Mouse (Mus musculus) kidney, adult 8-10 months (tissue): ENCODE measurements around the gene Col23a1.
"Not testable (repeated sequence)": the region's sequence is repeated elsewhere in the genome, so short reads cannot be mapped to it uniquely, and the experiment has no call there.

Experiments used
- DNase-seq, 2 experiments: peaks; one replicate each; pipeline ENCODE4 v3.0.0; 2022

The Col23a1 gene

DNA sequence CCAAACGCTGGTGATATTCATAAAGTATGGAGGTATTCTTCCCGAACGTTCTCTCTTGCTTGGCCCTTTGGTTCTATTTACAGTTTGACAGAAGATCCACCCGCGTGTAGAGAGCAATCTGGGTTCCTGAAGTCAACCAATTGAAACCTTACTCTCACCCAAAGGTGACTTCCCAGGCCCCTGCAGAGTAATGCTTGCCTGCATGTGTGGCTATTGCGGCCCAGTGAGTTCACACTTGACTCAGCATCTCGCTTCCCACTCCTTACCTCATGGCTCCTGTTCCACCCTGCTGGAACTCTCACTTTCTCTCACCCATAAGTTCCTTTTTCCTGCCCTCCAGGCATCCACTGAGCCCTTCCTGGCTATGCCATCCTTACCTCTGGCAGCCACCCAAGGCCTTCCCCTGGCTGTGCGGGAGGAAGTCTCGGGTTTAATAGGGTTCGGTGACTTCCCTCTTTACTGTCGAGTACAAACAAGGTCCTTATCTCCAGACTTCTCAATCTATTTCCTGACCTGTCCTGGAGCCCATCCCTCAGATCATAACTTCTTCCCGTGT is 38.7 kb downstream of the Col23a1 start:
- DNase-seq = peak in 1 of 2 experiments; percentile 4

- DNase-seq = no peak
These were observed 40.4 kb downstream of the Col23a1 start for GRCm38 (mm10) chr11:51329837-51330714.

DNA sequence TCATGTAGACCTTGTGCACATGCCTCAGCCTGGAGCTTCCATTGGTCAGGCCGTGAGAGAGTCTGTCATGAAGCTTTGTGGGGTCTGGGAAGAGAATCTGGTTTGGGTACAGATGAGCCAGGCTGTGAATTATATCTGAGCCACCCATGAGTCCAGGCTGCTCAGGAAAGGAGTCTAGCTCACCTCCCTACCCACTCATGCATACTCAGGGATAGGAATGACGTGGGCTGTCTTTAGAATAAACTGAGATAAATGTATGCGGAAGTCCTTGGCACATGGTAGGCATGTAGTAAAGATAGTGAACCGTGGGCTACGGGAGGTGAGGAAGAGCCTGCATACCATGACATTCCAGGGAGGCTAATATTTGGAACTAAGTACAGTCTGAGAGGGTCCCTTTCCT is 44.3 kb downstream of the Col23a1 start:
- no peak for DNase-seq

DNA sequence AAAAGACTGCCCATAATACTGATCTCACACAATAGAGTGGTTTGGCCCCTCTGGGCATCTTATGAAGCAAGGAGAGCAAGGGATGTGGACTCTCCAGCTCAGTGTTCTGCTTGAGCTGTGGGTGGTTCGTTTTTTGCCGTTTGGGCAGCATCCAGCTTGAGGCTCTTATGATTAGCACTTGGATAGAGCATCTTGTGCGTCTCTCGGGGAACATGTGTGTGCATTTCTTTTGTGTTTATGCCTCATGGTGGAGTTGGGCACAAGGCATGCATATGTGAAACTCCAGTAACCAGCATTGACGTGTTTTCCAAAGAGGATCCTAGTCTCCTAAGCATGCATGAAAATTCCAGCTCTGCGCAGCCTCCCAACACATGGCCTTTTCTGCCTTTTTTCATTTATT is 47.9 kb downstream of the Col23a1 start:
- DNase-seq = no peak

DNA sequence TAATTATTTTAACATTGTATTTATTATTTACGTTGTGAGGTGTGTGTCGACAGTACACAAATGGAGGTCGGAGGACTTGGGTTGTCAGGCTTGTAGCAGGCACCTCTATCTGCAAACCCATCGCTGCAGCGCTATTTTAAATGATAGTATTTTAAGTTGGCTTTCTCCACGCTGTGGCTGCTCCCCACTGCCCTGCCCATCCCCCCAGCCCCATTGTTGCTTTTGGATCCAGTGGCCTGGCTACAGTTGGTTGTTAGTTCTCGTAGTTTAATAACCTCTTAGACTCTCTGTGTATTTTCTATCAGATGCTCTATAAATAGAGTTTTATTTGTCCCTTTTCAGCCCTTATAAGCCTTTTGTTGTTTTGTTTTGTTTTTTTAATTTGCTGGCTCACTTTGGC is 48.7 kb downstream of the Col23a1 start:
- DNase-seq = no peak

- peak in 1 of 2 experiments; percentile 6 for DNase-seq
These were observed 51.4 kb downstream of the Col23a1 start for GRCm38 (mm10) chr11:51341091-51341490.

DNA sequence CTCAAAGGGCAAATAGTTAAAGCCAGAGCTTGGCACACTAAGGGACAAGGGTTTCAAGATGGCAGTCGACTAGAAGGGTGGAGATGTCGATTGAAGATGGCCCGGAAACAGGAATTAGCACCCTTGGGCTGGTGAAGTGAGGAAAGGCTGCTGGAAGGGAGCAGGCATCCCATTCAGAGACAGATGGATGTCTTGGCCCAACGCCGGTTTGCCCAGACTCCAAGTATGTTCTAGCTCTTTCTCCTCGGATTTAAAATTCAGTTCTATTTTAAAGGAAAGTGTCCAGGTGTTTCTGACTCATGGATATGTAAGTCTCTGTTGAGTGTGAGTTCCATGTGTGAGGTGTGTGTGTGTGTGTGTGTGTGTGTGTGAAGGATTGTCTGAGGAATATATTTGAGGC is 53.1 kb downstream of the Col23a1 start:
- DNase-seq = no peak

DNA sequence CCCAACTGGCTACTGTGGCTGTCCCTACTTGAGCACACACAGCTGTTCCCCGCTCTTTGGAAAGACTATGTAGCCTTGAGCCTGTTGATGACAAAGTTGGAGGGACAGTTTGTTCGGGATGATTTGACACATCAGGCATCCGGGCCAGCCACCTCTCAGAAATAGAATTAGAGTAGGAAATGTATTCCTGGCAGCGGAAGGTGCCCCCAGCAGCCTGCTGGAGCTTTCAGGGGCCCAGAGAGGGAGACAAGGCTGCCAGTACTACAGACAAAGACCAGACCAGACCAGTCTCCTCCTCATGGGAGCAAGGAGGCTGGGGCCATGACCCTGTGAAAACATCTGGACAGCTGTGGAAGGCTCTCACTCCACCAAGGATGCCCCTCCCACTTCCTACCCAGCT is 53.6 kb downstream of the Col23a1 start:
- DNase-seq = no peak

DNA sequence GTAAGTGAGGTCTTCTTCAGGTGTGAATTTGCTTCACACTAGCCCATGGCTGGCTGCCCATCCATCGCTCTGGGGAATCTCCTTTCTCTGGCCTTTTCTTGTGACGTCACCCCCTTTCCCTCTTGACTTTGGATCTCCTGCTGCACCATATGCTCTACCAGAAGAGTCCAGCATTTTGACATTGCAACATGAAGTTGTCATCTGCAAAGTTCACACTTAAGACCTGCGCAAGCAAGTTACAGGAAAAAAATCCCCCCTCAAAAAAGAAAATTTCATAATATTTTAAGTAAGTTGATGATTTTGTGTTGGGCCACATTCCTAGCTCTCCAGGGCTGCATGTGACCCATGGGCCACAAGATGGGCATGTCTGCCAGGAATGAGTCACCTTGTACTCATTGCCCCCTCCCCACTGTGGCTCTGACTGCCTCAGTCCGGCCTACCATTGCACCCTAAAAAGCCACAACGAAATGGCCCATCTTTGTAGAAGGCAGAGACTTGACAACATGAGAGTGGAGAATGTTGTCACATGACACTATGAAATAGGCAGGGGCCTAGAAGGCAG is 54.1 kb downstream of the Col23a1 start:
- DNase-seq = no peak

- DNase-seq = no peak
These were observed 56.1 kb downstream of the Col23a1 start for GRCm38 (mm10) chr11:51345481-51346465.

DNA sequence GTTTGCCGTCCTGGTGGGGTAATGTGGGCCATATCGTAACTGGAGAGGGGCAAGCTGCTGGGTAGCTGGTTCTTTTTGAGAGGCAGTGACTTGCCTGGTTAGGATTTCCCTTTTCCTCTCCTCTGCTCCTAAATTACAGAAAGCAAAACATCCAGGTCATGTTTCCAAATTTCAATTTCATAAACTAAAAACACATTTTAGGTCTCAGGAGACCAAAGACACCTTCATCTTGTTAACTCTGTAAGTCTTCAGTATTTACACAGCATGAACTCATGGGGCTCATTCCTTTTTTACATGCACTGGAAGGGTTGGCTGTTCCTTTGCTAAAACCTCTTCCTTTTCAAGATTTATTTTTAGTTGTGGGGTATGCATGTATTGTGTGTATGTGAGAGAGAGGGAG is 58.0 kb downstream of the Col23a1 start:
- DNase-seq = no peak

DNA sequence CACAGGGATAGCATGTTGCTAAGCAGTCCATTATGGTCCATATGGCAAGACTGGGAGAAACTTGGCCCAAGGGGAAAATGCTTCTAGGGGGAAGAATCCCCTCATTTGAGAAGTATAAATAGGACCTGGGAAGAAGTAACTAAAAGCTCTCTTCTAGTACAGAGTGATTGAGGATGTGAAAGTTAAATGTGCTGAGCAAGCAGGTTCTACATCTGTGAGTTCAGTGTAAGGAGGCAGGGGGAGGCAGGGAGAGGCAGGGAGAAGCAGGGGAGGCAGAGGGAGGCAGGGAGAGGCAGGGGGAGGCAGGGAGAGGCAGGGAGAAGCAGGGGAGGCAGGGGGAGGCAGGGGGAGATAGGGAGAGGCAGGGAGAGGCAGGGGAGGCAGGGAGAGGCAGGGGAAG is 59.9 kb downstream of the Col23a1 start:
- no peak for DNase-seq

DNA sequence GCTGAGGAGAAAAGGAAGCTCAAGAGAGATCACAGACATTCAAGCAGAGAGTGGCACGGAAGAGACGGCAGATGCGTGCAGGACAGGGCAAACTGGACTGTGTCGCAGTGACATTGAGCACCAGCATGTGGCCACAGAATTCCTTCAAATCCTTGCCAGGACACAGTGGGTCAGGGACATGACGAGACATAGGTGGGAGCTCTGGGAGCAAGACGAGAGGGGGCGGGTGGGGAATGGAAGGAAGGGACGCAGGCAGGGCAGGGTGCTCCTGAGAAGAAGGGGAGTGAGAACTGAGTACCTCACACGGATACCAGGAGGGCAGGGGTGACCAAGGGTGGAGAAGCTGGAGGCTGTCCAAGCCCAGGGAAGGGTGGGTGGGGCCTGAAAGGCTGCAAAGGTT is 61.4 kb downstream of the Col23a1 start:
- DNase-seq = no peak

- DNase-seq = no peak
These were observed 62.1 kb downstream of the Col23a1 start for GRCm38 (mm10) chr11:51351841-51352240.

- no peak for DNase-seq
These were observed 64.0 kb downstream of the Col23a1 start for GRCm38 (mm10) chr11:51353746-51354145.

- not testable (repeated sequence) for DNase-seq
These were observed 69.3 kb downstream of the Col23a1 start for GRCm38 (mm10) chr11:51358981-51359380.

GRCm38 (mm10) chr11:51364353-51364752 is 74.6 kb downstream of the Col23a1 start:
- no peak for DNase-seq

GRCm38 (mm10) chr11:51367334-51367733 is 77.6 kb downstream of the Col23a1 start:
- DNase-seq = no peak

DNA sequence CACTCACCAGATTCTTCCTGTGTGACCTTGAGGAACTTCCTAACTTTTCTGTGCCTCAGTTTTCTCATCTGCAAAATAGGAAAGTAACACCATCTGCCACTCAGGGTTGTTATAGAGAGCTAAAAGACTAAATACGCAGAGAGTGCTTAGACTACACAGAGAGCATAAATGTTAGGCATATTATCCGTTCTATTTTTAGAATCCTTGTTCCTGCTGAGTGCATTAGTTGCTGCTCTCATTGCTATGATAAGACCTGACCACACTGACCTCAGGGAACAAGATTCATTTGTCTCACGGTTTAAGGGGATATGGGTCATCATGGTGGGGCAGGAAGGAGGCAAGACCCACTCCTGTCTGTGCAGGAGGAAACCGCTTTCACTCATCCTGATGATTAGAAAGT is 80.6 kb downstream of the Col23a1 start:
- no peak for DNase-seq

- DNase-seq = no peak
These were observed 81.6 kb downstream of the Col23a1 start for GRCm38 (mm10) chr11:51371321-51371720.

DNA sequence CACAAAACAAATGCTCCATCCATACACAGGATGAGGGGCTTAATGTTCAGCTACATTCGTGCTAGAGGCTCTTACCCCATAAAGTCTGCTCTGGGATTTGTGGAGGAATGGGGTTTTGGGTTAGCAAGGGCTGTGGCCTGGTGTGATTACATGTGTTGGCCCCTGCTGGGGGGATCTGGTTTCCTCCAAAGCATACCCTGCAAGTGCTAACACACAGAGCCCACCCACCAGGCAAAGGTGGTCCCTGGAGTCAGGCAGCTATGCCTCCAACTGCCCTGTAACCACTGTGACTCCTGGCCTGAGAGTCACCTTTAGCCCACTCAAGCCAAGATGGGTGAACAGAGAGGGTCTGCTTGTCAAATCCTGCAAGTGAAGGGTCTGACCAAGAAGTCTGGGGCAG is 82.2 kb downstream of the Col23a1 start:
- no peak for DNase-seq

- no peak for DNase-seq
These were observed 87.5 kb downstream of the Col23a1 start for GRCm38 (mm10) chr11:51377199-51377598.

- DNase-seq = no peak
These were observed 99.2 kb downstream of the Col23a1 start for GRCm38 (mm10) chr11:51388892-51389340.
